7 mouse cellular contexts compared by ENCODE assay signal in the genomic region with DNA sequence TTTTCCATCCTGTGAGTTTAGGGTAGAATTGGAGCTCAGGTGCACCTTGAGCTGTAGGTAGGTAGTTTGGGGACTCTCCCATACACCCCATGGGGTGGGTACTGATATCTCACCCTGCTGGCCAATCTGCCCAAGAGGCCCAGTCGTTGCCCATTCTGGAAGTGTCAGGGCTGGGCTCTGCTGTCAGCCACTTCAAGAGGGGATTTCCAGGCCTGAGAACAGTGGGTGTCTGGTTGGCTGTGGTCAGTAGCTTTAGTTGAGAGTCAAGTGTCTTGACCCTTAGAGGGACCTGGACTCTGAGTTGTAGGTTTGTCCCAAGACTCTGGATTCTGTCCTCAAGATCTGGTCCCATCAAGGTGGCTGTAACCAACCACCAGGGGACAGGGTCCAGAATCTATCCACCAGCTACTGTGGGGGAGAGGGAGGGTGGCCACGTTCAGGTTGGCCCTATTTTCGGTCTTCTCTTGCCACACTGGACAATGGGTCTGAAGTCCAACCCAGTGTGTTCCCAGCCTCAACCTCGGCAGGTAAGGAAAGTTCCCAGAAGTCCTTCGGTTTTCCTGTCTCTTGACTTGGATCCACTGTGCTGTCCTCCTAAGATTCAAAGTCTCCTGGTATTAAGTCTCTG.
DNase-seq lines count a peak whose midpoint lies in the region; ATAC-seq and TF ChIP-seq lines count a peak whose summit lies in the region.

No protein-coding gene starts in this region.

- no peaks in the 10 kb centered on the region for H3K9me3 ChIP-seq in hindbrain, embryonic 10.5 days
- no peaks in the 10 kb centered on the region for H3K9me3 ChIP-seq in liver, embryonic 13.5 days (replicated peaks)

- no peaks in the 10 kb centered on the region for H3K27me3 ChIP-seq in spleen, adult 2 months (ENCODE audit: control insufficient read depth, insufficient read depth, low read length)
- peaks cover 51% of the 10 kb centered on the region for H3K27me3 ChIP-seq in hindbrain, embryonic 10.5 days (ENCODE audit: insufficient read depth, poor library complexity, severe bottlenecking)
- H3K27me3 ChIP-seq in liver, embryonic 13.5 days = no peaks in the 10 kb centered on the region

- no peak for DNase-seq in spleen, adult 2 months (ENCODE audit: low read depth in 1 of 2, low spot score in 2 of 2)
- DNase-seq in spleen, adult 12 weeks (ENCODE audit: low spot score) = no peak
- DNase-seq in hindbrain, embryonic 10.5 days (ENCODE audit: low spot score) = no peak
- DNase-seq in liver, embryonic 13.5 days = no peak
- DNase-seq in urinary bladder, postnatal 25 days (ENCODE audit: low spot score) = no peak
- DNase-seq in testis, postnatal 10 days (ENCODE audit: low spot score) = no peak

- no peak for ATAC-seq in liver, embryonic 13.5 days (ENCODE audit: low read depth)
- ATAC-seq in frontal cortex, adult (ENCODE audit: low TSS enrichment) = no peak

- peak overlapping the region; percentile 92 for H3K4me2 ChIP-seq in liver, embryonic 13.5 days

- 64% methylated on average over 5 of the region's 5 CpGs for WGBS in spleen, adult 2 months
- 73% methylated on average over 5 of the region's 5 CpGs for WGBS in hindbrain, embryonic 10.5 days
- 41% methylated on average over 5 of the region's 5 CpGs for WGBS in liver, embryonic 13.5 days (ENCODE audit: insufficient replicate concordance)

- no peaks in the 10 kb centered on the region for H3K36me3 ChIP-seq in spleen, adult 2 months (ENCODE audit: control insufficient read depth, insufficient read depth, low read length)
- H3K36me3 ChIP-seq in hindbrain, embryonic 10.5 days = no peaks in the 10 kb centered on the region
- peaks cover 11% of the 10 kb centered on the region; the same call in 1 of the 2 replicates for H3K36me3 ChIP-seq in liver, embryonic 13.5 days

- H3K27ac ChIP-seq in spleen, adult 2 months (ENCODE audit: insufficient read depth, low read length) = peak overlapping the region; percentile 93
- peak overlapping the region; percentile 99; the same call in 1 of the 2 replicates for H3K27ac ChIP-seq in hindbrain, embryonic 10.5 days
- peak overlapping the region; percentile 99 for H3K27ac ChIP-seq in liver, embryonic 13.5 days

- 0 out of 2 replicates have a peak overlapping the region, but pooled peaks have one; percentile 92 for H3K4me3 ChIP-seq in spleen, adult 2 months (ENCODE audit: extremely low read depth, insufficient read depth, insufficient read length)
- H3K4me3 ChIP-seq in hindbrain, embryonic 10.5 days = peak overlapping the region; percentile 96
- peak overlapping the region; percentile 99 for H3K4me3 ChIP-seq in liver, embryonic 13.5 days (replicated peaks)

- peaks cover 22% of the 10 kb centered on the region for H3K4me1 ChIP-seq in spleen, adult 2 months (ENCODE audit: control insufficient read depth, insufficient read depth, insufficient read length)
- H3K4me1 ChIP-seq in hindbrain, embryonic 10.5 days (replicated peaks) = peaks cover 95% of the 10 kb centered on the region
- peaks cover 79% of the 10 kb centered on the region for H3K4me1 ChIP-seq in liver, embryonic 13.5 days (replicated peaks)

- TF ChIP-seq POLR2A in spleen, adult 2 months (IDR thresholded peaks at IDR 0.05; ENCODE audit: low read depth, low read length) = no peak

- H3K9ac ChIP-seq in liver, embryonic 13.5 days = peak overlapping the region; percentile 98

- TF ChIP-seq CTCF in spleen, adult 2 months (IDR thresholded peaks at IDR 0.05; ENCODE audit: extremely low read depth, insufficient read depth, insufficient read length, insufficient replicate concordance) = no peak
